8 mouse cellular contexts compared by ENCODE assay signal in the genomic region with DNA sequence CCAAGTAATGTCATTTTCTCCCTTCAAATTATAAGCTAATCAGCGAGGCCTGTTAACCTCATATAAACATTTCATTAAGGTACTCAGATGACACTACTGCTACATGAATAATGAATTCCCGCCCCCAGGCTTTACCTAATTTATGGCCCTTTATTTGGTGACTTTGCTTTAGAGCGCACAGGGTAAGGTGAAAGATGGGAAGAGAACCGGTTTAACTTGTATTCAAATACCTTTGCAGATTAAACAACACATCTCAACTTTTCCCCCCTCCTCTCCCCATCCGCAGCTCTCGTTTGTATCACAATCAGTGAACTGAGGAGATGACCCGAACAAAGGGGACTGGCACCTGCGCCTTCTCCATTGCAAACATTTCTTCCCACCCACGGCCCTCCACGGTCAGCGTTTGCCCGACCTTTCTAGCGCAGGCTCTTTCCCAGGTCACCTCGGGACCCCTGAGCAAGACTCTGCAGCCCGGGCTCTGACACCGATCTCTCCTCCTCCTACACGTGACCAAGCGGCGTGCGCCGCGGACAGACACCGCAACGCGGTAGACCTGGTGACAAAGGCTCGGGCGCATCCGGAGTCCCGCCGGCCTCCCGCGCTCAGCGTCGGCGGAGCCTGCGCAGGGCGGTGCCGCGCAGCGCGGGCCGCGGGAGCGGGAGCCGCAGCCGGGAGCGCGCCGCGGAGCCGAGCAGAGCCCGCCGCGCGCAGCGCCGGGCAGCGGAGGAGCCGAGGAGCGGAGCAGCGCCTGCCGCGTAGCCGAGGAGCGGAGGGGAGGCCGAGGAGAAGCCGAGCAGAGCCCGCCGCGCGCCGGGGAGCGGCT. TPM values are rescaled to one million over a fixed set of nuclear protein-coding genes. Genes with fewer than 3 reads are reported as not detected.
DNase-seq lines count a peak whose midpoint lies in the region; ATAC-seq lines count a peak whose summit lies in the region.

A gene (plus strand): TSS at position 328 of the 823 bp plus-strand sequence.

- peak within 1 kb of the TSS; percentile 93 for H3K4me3 ChIP-seq in hindbrain, embryonic 13.5 days

- H3K9ac ChIP-seq in hindbrain, embryonic 13.5 days, result peak within 1 kb of the TSS; percentile 99

- ATAC-seq in hindbrain, embryonic 13.5 days (ENCODE audit: low FRiP score), result peak; percentile 93

- H3K4me1 ChIP-seq in hindbrain, embryonic 13.5 days (replicated peaks), result peaks cover 52% of the 10 kb centered on the region

- H3K9me3 ChIP-seq in hindbrain, embryonic 13.5 days, result no peaks in the 10 kb centered on the region

- H3K4me2 ChIP-seq in hindbrain, embryonic 13.5 days, result peak within 1 kb of the TSS; percentile 91

- H3K27me3 ChIP-seq in hindbrain, embryonic 13.5 days, result no peaks in the 10 kb centered on the region

- H3K27ac ChIP-seq in hindbrain, embryonic 13.5 days, result peak within 1 kb of the TSS; percentile 100

- WGBS in hindbrain, embryonic 13.5 days, result under 1% methylated on average over 70 of the region's 73 CpGs

- DNase-seq in adrenal gland, adult 2 months, result peak; percentile 91
- DNase-seq in cerebellum, postnatal 4 days (ENCODE audit: low spot score in 2 of 2), result peak; percentile 58 to 84
- peak; percentile 87 to 88 for DNase-seq in frontal cortex, postnatal 36 days (ENCODE audit: low spot score in 2 of 2)
- DNase-seq in left cerebral cortex, adult 11 months (ENCODE audit: low spot score), result peak; percentile 82
- DNase-seq in lung, postnatal 25 days (ENCODE audit: low spot score), result peak; percentile 64
- DNase-seq in right cerebral cortex, adult 2 months (ENCODE audit: low spot score in 2 of 2), result peak; percentile 80 to 83
- peak; percentile 89 for DNase-seq in yolk sac, embryonic 10.5 days (ENCODE audit: low spot score)

- no peaks in the 10 kb centered on the region; the same call in 1 of the 2 replicates for H3K36me3 ChIP-seq in hindbrain, embryonic 13.5 days

RNA-seq across cellular contexts. Expression of the gene that starts here (rescaled TPM):
- 10 to 100 TPM; 45.0 to 53.7 TPM for total RNA-seq in adrenal gland, adult 2 months (2021)
- 15.9 and 18.1 TPM in 2 replicates for polyA plus RNA-seq in adrenal gland, adult 2 months (2012; rRNA removed)
- polyA plus RNA-seq in hindbrain, embryonic 13.5 days (2015; fragmentation: Nextera tagmentation; extraction: Ambion mirVana), result 47.7 and 50.3 TPM in 2 replicates

Comparison
In these comparisons a context has a peak if more than half of its experiments do, and no peak if none do; other contexts are left out.
1. Peak in every context shown above with its lines: DNase-seq, ATAC-seq, H3K4me3 ChIP-seq and H3K27ac ChIP-seq.